Mouse (Mus musculus) intestine, postnatal 0 days (tissue): ENCODE measurements around the gene Gm14226. TPM values are rescaled to one million over a fixed set of nuclear protein-coding genes. Genes with fewer than 3 reads are reported as not detected.
A peak's percentile ranks its signal among the peaks of the same experiment; 100 is the strongest.
"Not testable (repeated sequence)": the region's sequence is repeated elsewhere in the genome, so short reads cannot be mapped to it uniquely, and the experiment has no call there.

Experiments
- ATAC-seq: fragments of 200-750 bp; cut with Nextera tagmentation; 2 replicates; pipeline ENCODE4 v1.8.0; 2017; ENCODE audit warnings: mild to moderate bottlenecking, moderate TSS enrichment, moderate library complexity
- H3K27ac ChIP-seq: fragments of 300-500 bp; sonication (generic); 2 replicates; pipeline ENCODE4 v1.5.1; 2014; ENCODE audit warnings: mild to moderate bottlenecking, low read depth, low read length, moderate library complexity
- H3K27me3 ChIP-seq: fragments of 300-500 bp; sonication (generic); replicated peaks from 2 replicates; pipeline ENCODE4 v1.6.1; 2014; ENCODE audit warnings: low read length, mixed read lengths; ENCODE audit not compliant: control insufficient read depth, insufficient read depth
- H3K36me3 ChIP-seq: fragments of 300-500 bp; sonication (generic); 2 replicates; pipeline ENCODE4 v1.6.1; 2014; ENCODE audit warnings: mild to moderate bottlenecking, moderate library complexity; ENCODE audit not compliant: control insufficient read depth, insufficient read depth
- H3K4me1 ChIP-seq: fragments of 300-500 bp; sonication (generic); replicated peaks from 2 replicates; pipeline ENCODE4 v1.6.1; 2014; ENCODE audit warnings: antibody characterized with exemption, low read length, mixed read lengths; ENCODE audit not compliant: control insufficient read depth, insufficient read depth
- H3K4me2 ChIP-seq: fragments of 300-500 bp; sonication (generic); replicated peaks from 2 replicates; pipeline ENCODE4 v1.6.1; 2014; ENCODE audit warnings: low read depth, mild to moderate bottlenecking, moderate library complexity
- H3K4me3 ChIP-seq: fragments of 300-500 bp; sonication (generic); 2 replicates; pipeline ENCODE4 v1.5.1; 2014; ENCODE audit warnings: low read depth, low read length
- H3K9ac ChIP-seq: fragments of 300-500 bp; sonication (generic); 2 replicates; pipeline ENCODE4 v1.6.1; 2014; ENCODE audit warnings: mild to moderate bottlenecking, low read depth, low read length
- H3K9me3 ChIP-seq: fragments of 300-500 bp; sonication (generic); 2 replicates; pipeline ENCODE4 v1.6.1; 2016; ENCODE audit warnings: mixed run types; ENCODE audit not compliant: control insufficient read depth
- CTCF ChIP-seq: sonication (generic); IDR thresholded peaks from 2 replicates; pipeline ENCODE4 v1.5.1; 2016; ENCODE audit warnings: low read depth, mild to moderate bottlenecking, control low read depth, antibody characterized with exemption, moderate library complexity
- WGBS: fragments of 180-500 bp; shearing (Covaris S2); extraction: QIAGEN DNeasy Blood & Tissue Kit; methylation state at CpG from one replicate; pipeline ENCODE4 v1.1.7; 2014; 5-methylcytosine and 5-hydroxymethylcytosine counted together
- polyA plus RNA-seq: library from polyadenylated mRNA; unstranded; fragments of >200 nt; fragmentation: Nextera tagmentation; extraction: Ambion mirVana; gene quantifications from 2 replicates; pipeline ENCODE4 v1.2.1, GENCODE M21; 2015

The Gm14226 gene
- polyA plus RNA-seq, 1 experiment from 2014 or later = 0.31 TPM

- peak overlapping the region; percentile 28; the same call in 1 of the 2 replicates for H3K9ac ChIP-seq
Observed at GRCm38 (mm10) chr2:155019673-155020072, 1.6 kb downstream of the Gm14226 start.

GRCm38 (mm10) chr2:155020247-155020826 is 2.3 kb downstream of the Gm14226 start:
- not testable (repeated sequence) for H3K36me3 ChIP-seq, H3K4me1 ChIP-seq, H3K9me3 ChIP-seq, H3K27me3 ChIP-seq, H3K4me3 ChIP-seq, H3K27ac ChIP-seq, ATAC-seq, H3K9ac ChIP-seq
- WGBS = 63% methylated on average over 20 of the region's 20 CpGs
- peak overlapping the region; percentile 94; the same call in 1 of the 2 replicates for H3K4me2 ChIP-seq

More at GRCm38 (mm10) chr2:155019673-155020072, 1.6 kb downstream of the Gm14226 start:
- Histone ChIP-seq H3K4me2 (peak overlapping the region; percentile 94), H3K4me1 (no peaks in the 10 kb centered on the region), H3K27ac (peak overlapping the region; percentile 51), H3K9me3 (no peaks in the 10 kb centered on the region), H3K36me3 (no peaks in the 10 kb centered on the region), H3K4me3 (peak overlapping the region; percentile 52), H3K27me3 (no peaks in the 10 kb centered on the region)
- under 1% methylated on average over 22 of the region's 22 CpGs for WGBS
- peak; percentile 83 for TF ChIP-seq CTCF
- ATAC-seq = peak; percentile 68

- Histone ChIP-seq H3K4me3 (no peak overlapping the region), H3K27ac (no peak overlapping the region), H3K9me3 (no peaks in the 10 kb centered on the region), H3K36me3 (no peaks in the 10 kb centered on the region), H3K4me2 (no peak overlapping the region), H3K4me1 (no peaks in the 10 kb centered on the region), H3K27me3 (no peaks in the 10 kb centered on the region), H3K9ac (no peak overlapping the region)
- TF ChIP-seq CTCF = no peak
- no peak for ATAC-seq
- 57% methylated on average over 7 of the region's 7 CpGs for WGBS
Observed at GRCm38 (mm10) chr2:155030831-155031230, 12.8 kb downstream of the Gm14226 start.

GRCm38 (mm10) chr2:155032938-155033710 is 15.1 kb downstream of the Gm14226 start:
- no peak for TF ChIP-seq CTCF
- no peaks in the 10 kb centered on the region for H3K36me3 ChIP-seq
- WGBS = 36% methylated on average over 19 of the region's 19 CpGs
- no peaks in the 10 kb centered on the region for H3K9me3 ChIP-seq
- no peaks in the 10 kb centered on the region for H3K27me3 ChIP-seq
- H3K4me1 ChIP-seq = no peaks in the 10 kb centered on the region
- H3K4me2 ChIP-seq = 0 out of 2 replicates have a peak overlapping the region, but pooled peaks have one; percentile 1
- H3K27ac ChIP-seq = no peak overlapping the region
- peak; percentile 31; the same call in 1 of the 2 replicates for ATAC-seq
- no peak overlapping the region for H3K4me3 ChIP-seq
- H3K9ac ChIP-seq = no peak overlapping the region

- no peaks in the 10 kb centered on the region for H3K9me3 ChIP-seq
Observed at GRCm38 (mm10) chr2:155039956-155040355, 21.9 kb downstream of the Gm14226 start.

GRCm38 (mm10) chr2:155044542-155044941 is 26.5 kb downstream of the Gm14226 start:
- WGBS = 68% methylated on average over 3 of the region's 3 CpGs
- H3K36me3 ChIP-seq = no peaks in the 10 kb centered on the region
- no peaks in the 10 kb centered on the region for H3K27me3 ChIP-seq
- no peak overlapping the region for H3K9ac ChIP-seq
- no peak for TF ChIP-seq CTCF
- no peak overlapping the region for H3K27ac ChIP-seq
- H3K4me1 ChIP-seq = no peaks in the 10 kb centered on the region
- H3K9me3 ChIP-seq = no peaks in the 10 kb centered on the region
- no peak for ATAC-seq
- H3K4me2 ChIP-seq = no peak overlapping the region
- H3K4me3 ChIP-seq = no peak overlapping the region

More at GRCm38 (mm10) chr2:155039956-155040355, 21.9 kb downstream of the Gm14226 start:
- no peaks in the 10 kb centered on the region for H3K36me3 ChIP-seq
- no peak for ATAC-seq
- H3K9ac ChIP-seq = no peak overlapping the region
- no peaks in the 10 kb centered on the region for H3K4me1 ChIP-seq
- H3K4me2 ChIP-seq = no peak overlapping the region
- H3K27ac ChIP-seq = no peak overlapping the region
- no peak for TF ChIP-seq CTCF
- WGBS = 38% methylated on average over 4 of the region's 4 CpGs
- no peak overlapping the region for H3K4me3 ChIP-seq
- no peaks in the 10 kb centered on the region for H3K27me3 ChIP-seq
